Mouse (Mus musculus): ENCODE results near the gene Bik. TPM values are rescaled to one million over a fixed set of nuclear protein-coding genes. Genes with fewer than 3 reads are reported as not detected.

The Bik gene
- total RNA-seq, 2 experiments from 2014 or later, result not detected

DNA sequence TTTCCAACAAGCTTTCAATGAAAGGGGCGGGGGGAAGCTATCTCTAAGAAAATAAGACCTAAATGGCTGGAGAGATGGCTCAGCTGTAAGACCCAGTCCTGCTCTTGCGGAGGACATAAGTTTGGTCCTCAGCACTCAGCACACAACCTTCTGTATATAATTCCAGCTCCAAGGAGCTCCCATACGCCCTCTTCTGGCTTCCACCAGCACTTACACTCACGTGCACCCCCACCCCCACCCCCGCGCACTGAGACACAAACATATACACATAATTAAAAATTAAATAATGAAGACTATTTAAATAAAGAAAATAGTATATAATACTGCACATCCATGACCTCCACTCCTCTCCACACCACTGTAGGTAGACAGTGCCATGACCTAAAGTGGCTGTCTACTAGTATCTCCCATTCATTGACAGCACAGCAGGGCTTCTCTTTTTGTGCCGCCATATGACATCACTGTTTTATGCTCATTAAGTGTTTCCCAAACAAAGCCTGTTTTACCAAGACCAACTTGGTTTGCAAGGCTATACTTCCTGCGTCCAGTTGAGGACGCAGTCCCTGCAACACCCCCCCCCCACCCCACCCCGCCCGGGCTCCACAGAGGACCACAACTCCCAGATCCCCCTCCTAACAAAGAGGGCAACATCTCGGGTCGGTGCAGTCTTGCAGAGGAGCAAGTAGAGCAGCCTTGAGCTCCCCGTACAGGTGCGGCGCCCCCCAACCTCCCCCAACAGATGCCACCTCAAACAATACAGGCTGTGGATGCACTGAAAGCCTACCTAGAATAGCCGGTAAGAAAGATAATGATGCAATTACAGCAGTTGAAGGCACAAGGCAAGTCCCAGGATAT lies 16.5 kb upstream of the Bik start:
- intact Hi-C loops (cut with DNase I), result loop anchor here (10.0 kb wide), 1 partner anchor 295 kb away; no protein-coding TSS in a partner anchor
- no peak for DNase-seq (ENCODE audit: extremely low spot score in 1 of 2, low spot score in 2 of 2)

DNA sequence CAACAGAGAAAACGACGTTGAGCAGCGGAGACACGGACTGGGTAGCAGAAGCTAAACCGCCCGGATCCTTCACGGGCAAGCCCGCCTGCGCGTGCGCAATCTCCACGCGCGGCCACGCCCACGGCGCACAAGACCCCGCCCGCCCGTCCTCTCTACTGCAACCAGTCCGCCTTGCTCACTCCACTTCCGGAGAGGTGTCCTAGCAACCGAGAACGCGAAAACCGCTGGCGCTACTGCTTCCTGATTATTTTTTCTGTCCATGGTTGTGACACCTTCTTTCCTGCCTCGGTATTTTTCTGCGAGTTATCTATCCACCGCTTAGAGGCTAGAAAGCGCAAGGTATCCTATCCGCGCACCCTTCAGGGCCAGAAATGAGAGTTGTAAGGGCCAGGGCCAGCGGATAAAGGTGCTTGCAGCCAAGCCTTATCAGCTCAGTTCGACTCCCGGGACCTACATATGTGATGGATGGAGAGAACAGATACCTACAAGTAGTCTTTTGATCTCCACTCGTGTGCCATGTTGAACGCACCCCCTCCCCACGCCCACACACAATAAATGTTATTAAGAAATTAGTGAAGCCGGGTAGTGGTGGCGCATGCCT lies 15.8 kb upstream of the Bik start, which contains the start of gene Ttll1:
TSS of gene Ttll1 (minus strand) at position 89 of the 601 bp plus-strand sequence.
- DNase-seq (ENCODE audit: extremely low spot score in 1 of 2, low spot score in 2 of 2), result peak; percentile 92 to 95
- intact Hi-C loops (cut with DNase I), result loop anchor here (10.0 kb wide), 1 partner anchor 296 kb away; no protein-coding TSS in a partner anchor

DNA sequence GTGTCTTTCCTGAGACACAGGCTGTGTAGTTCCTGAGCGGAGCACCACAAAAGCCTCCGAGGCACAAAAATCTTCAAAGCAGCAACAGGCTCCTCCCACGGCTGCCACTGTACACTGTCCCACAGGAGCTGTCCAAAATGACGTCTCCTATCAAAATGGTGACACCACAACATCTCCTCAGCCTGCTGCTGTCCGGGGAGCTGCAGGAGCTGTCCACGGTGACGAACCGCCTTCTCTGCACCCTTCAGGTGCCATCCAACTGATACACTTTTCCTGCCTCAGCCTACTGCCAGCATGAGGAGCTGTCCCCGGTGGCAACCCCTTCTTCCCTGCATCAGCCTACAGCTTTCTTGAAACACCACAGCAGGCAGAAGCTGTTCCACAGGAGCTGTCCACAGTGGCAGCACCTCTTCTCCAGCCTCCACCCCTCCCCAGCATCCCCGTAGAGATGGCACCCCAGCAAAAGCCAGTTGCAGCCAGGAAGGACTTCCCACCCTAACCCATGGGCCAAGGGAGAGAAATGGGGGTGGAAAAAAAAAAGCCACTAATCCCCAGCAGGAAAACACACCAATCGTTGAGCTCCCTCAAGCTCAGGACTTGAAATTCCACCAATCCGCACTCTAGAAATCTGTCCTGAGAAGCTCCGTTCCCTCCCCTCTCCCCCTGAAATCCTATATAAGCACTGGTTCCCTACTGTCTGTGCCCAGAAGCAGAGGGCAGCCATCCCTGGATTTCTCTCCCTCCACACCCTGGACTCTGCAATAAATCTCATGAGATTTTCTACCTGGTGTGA lies 14.0 kb upstream of the Bik start:
- intact Hi-C loops (cut with DNase I), result loop anchor here (10.0 kb wide), 1 partner anchor 298 kb away; no protein-coding TSS in a partner anchor
- no peak for DNase-seq (ENCODE audit: extremely low spot score in 1 of 2, low spot score in 2 of 2)

DNA sequence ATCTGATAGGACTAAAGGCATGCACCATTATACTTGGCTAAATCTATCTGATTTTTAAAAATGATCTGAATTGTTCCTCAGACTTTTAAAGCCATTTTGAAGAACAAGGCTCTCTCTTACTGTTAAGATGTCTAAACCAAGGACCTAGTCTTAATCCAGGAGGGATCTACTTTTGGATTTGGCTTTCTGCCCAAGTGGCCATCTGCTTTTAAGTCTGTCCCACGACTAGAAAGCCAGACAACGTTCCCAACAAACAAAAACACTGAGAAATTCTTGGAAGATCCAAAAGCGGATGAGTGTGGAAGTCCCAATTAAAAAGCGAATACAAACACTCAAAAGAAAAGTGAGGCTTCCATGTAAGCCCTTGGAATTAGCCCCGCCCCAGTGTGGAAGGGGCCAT lies 11.6 kb upstream of the Bik start:
- intact Hi-C loops (cut with DNase I), result loop anchor here (5.0 to 10.0 kb wide), 3 partner anchors 128 to 343 kb away; partner anchors contain the start of gene Cyb5r3
- DNase-seq (ENCODE audit: extremely low spot score in 1 of 2, low spot score in 2 of 2), result peak in 1 of 2 experiments; percentile 35

DNA sequence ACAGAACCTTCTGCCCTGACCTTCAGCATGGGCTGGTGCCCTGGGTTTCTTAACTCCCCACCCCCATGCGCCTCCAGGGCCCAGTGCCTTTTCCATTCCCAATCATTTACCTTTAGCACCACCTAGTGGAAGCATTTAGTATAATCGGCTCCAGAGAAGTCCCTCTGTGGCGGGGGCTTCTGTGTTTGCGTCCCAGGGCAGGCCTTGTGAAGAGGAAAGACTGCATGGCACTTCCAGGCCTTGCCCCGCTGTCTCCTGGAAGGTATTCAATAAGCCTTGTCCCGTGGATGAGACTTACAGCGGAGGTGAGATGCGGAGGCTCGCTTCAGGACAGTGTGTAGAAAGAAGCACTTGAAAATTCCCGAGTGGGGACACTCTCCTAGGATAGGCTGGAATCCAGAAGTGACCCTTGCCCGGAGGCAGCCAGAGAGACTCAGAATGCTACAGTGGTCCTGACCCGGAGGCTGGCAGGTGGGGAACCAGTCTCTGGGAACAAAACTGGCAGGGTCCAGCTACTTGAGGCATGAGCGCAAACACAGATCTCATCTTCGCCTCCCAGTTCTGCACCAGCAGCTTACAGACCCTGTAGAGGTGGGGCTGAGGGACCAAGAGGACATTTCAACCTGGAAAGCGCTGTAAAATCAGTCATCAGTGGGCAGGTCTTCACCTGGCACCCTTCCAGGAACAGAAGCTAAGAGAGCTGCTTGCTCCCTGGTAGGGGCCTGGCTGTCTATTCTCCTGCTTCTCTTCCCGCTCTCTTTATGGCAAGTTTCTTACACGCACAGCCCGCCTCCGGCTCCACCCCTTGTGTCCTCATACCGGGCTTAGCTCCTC lies 8.2 kb upstream of the Bik start:
- intact Hi-C loops (cut with DNase I), result loop anchor here (5.0 to 10.0 kb wide), 3 partner anchors 131 to 346 kb away; partner anchors contain the start of gene Cyb5r3

DNA sequence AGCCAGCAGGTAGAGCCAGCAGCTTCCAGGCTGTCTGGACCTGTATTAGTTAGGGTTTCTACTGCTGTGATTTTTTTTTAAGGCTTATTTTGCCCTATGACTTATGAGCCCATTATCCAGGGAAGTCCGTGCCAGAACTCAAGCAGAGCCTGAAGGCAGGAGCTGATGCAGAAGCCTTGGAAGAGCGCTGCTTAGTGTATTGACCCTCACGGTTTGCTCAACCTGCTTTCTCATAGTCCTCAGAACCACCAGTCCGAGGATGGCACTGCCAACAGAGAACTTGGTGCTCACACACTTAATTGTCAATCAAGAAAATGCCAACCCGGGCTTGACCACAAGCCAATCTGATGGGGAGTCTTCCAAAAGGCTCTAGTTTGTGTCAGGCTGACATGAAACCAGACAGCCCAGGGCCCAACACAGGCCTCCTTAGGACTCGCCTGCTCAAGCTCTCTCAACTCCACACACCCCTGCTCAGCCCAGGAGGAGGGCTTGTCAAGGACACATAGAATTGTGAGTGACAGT lies 5.7 kb upstream of the Bik start:
- no peak for DNase-seq (ENCODE audit: extremely low spot score in 1 of 2, low spot score in 2 of 2)
- intact Hi-C loops (cut with DNase I), result no loop called here

More for the DNA sequence above, 8.2 kb upstream of the Bik start:
- peak; percentile 49 to 69 for DNase-seq (ENCODE audit: extremely low spot score in 1 of 2, low spot score in 2 of 2)

DNA sequence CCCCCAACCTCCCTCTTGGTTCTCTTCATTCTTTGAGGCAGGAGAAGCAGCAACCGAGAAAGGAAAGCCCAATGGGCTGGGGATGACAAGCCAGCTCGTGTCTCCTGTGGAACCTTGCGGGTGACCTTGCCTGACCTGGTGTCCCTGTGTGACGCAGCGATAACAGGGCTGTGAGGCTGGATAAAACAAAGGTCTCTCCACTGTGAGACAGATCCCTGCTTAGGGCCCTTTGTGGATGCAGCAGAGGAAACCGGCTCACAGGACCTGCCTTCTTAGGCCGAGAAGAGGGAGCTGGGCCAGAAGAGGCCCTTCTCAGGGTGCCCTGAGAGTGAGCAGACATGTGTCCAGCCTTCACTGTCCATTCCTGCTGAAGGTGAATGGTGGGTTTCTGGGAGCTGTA lies 3.5 kb upstream of the Bik start:
- no peak for DNase-seq (ENCODE audit: extremely low spot score in 1 of 2, low spot score in 2 of 2)
- intact Hi-C loops (cut with DNase I), result no loop called here

DNA sequence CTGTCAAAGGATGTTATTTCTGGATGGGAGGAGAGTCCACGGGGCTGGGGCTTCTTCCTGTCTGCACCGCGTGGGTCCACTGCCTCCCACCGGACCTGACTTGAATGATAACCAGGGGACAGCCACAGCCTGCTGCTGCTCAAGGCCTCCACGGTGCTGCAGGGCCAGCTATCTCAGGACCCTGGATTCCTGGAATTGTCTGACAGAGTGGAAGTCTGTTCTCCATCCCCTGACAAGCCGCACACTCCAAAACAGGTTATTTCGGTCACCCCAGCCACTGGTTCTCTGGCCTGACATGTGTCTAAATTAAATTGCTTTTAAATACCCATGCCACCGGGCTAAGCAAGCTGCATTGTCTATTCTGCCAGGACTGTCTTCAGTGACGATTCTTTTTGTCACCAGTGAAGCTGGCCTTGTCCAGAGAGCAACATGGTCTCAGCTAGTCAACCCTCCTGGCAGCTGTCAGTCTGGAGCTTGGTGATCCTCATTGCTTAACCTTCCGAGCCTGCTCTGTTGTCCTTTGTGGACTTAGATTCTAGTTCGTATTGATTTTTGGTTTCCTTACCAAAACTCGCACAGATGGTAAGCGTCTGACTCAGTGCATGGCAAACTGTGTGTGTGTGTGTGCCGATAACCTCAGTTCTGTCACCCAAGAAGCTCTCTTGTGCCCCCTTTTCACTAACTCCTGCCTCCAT lies 2.9 kb upstream of the Bik start:
- intact Hi-C loops (cut with DNase I), result no loop called here
- DNase-seq (ENCODE audit: extremely low spot score in 1 of 2, low spot score in 2 of 2), result no peak

DNA sequence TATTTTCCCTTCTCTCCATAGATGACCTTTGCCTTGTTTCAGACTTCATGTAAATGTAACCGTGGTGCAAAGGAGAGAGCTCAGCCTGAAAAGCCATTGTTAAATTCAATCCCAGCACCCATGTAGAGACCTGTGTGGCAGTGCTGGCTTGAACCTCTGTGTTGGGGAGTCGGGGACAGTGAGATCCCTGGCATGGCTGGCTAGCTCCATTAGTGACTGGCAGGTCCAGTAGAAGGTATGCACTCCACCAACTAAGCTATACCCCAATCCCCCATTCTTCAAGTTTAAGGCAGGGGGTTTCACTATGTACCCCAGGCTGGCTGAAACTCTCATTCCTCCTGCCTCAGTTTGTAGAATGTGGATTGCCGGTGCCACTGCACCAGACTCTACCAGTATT lies 2.3 kb upstream of the Bik start:
- intact Hi-C loops (cut with DNase I), result no loop called here

DNA sequence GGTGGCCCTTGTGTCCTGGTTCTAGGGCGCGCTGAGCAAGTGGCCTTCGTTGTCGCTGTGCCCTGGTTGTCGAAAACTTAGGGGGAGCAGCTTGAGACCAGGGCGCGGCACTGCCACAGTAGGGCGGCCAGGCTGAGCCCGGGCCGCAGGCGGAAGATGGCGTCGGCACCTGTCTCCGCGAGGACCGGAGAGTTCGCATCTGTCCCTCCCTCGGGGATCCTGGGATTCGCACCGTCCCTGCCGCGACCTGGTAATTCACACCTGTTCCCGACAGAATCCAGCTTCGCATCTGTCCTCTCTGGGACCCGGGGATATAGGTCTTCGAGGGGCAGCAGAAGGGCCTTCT lies 403 bp downstream of the Bik start:
- no peak for DNase-seq (ENCODE audit: extremely low spot score in 1 of 2, low spot score in 2 of 2)
- intact Hi-C loops (cut with DNase I), result no loop called here

More for the DNA sequence above, 2.3 kb upstream of the Bik start:
- DNase-seq (ENCODE audit: extremely low spot score in 1 of 2, low spot score in 2 of 2), result no peak

DNA sequence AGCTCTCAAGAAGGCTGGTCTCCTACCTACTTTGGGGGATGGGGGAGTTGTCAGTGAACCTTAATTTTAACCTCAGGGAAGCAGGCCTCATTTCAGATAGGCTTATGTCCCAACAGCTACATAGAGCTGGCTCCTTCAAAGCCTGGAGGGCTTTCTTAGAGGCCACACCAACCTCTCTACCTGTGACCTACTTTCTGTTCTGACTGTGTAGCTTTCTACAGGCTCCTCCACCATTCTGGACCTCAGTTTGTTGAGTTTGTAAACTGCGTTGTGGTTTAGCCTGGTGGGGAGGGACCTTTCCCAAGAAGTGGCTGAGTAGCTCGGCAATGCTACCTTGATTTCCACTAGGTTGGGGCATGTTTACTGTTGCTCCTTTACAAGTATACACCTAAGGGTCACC lies 1.1 kb downstream of the Bik start:
- intact Hi-C loops (cut with DNase I), result no loop called here

DNA sequence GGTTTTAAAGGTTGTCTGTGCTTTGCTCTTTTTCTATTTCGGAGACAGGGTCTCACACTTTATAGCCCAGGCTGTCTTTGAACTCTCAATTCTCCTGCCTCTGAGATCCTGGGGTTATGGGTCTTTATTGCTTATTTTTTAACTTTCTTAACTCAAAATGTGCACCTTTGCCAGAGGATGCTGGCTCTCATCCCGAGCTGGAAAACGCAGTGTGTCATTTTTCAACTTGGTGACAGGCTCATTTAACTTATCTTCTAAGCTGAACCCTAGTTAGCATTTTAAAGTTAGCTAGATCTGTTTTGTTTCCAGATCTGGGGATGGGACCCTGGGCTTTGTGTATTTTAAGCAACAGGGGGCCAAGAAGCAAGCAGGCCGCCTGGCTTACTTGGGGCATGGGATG lies 2.2 kb downstream of the Bik start:
- intact Hi-C loops (cut with DNase I), result no loop called here
- DNase-seq (ENCODE audit: extremely low spot score in 1 of 2, low spot score in 2 of 2), result no peak

More for the DNA sequence above, 1.1 kb downstream of the Bik start:
- DNase-seq (ENCODE audit: extremely low spot score in 1 of 2, low spot score in 2 of 2), result no peak

DNA sequence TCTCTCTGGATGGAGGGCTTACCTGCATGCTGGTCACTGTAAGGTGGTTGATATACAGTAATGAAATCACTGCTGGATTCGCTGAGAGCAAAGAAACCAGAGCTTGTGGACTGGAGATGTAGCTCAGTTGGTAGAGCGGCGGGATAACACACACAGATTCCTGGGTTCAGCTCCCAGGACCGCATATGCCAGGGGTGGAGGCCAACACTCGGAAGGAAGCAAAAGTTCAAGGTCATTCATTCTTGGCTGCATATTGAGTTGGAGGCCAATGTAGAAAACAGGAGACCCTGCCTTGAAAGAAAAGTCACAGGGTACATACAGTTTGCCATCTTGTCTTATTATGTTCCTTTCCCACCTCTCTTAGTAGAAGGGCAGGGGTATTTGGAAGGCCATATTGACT lies 3.1 kb downstream of the Bik start:
- intact Hi-C loops (cut with DNase I), result no loop called here
- no peak for DNase-seq (ENCODE audit: extremely low spot score in 1 of 2, low spot score in 2 of 2)

DNA sequence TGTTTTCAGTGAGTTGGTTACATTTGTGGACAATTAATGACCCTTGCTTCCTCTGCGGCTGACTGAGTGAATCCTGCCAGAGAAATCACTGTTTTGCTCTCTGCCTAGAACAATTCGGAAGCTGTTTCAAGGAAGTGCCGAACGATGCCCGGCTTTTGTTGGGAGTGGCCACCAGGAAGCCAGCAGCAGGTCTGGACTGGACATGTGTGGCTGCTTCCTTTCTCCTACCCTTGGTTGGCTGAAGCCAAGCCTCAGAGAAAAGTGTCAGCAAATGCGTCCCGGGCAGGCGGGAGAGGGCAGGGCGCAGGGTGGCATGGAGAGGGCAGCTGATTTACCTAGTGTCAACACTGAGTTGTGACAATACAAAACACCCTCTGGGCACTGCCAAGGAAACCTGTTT lies 3.6 kb downstream of the Bik start:
- intact Hi-C loops (cut with DNase I), result no loop called here
- peak in 1 of 2 experiments; percentile 47 for DNase-seq (ENCODE audit: extremely low spot score in 1 of 2, low spot score in 2 of 2)

DNA sequence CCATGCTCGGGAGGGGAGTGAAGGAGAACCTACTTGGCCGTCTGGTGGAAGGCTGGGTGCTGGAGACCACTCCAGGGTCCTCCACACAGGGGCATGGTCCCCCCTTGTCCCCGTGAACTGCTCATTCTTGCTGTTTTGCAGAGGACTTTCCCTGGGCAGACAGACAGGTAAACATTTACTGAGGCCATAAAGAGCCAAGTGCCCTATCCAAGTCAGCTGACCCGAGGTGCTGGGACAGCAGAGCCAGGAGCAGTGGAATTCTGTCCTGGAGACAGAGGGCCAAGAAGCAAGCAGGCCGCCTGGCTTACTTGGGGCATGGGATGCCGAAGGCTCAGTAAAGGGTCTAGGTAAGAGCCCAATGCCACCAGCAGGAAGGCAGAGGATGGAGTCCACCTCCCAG lies 4.0 kb downstream of the Bik start:
- intact Hi-C loops (cut with DNase I), result no loop called here
- no peak for DNase-seq (ENCODE audit: extremely low spot score in 1 of 2, low spot score in 2 of 2)

DNA sequence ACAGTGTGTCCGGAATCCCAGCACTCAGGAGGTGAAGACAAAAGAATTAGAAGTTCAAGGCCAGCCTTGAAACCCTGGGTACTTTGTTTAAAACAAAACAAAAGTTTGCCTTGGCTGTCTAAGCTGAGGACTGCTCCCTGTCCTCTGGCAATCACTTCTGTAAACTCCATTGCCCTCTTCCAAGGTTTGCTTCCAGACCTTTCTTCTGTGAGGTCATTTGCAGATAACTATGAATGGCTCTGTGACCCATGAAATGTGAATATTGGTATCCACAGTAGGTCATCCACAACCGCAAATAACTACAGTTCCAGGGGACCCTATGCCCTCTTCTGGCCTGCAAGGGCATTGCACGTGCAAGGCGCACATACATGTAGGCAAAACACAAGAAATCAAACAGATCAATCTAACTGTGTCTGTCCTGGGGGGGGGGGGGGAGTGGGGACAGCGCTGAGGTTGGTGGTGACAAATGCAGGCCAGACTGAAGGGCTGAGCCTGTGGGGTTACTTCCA lies 5.4 kb downstream of the Bik start:
- DNase-seq (ENCODE audit: extremely low spot score in 1 of 2, low spot score in 2 of 2), result no peak
- intact Hi-C loops (cut with DNase I), result no loop called here

DNA sequence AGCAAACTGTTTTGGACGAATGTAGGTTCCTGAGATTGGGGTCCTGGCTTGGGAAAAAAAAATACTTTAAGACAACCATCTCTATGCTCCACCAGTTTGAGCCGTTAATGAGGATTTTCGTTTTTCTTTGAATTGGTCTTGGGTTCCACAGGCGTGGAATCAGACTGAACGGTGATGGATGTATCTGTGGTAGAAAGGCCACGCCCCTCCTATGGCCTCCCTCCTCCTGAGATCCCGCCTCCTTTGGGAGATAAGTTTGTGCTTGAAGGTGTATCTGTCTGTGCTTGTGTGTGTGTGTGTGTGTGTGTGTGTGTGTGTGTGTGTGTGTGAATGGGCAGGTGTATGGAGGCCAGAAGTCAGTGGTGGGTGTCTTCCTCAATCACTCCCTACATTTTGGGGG lies 5.9 kb downstream of the Bik start:
- intact Hi-C loops (cut with DNase I), result no loop called here
- no peak for DNase-seq (ENCODE audit: extremely low spot score in 1 of 2, low spot score in 2 of 2)
